Mouse (Mus musculus): ENCODE measurements around the gene Pgm2. TPM values are rescaled to one million over a fixed set of nuclear protein-coding genes. Genes with fewer than 3 reads are reported as not detected.

Pgm2 gene
- total and polyA plus RNA-seq, 3 experiments = 3.4 to 6.4 (median 5.4) TPM

DNA sequence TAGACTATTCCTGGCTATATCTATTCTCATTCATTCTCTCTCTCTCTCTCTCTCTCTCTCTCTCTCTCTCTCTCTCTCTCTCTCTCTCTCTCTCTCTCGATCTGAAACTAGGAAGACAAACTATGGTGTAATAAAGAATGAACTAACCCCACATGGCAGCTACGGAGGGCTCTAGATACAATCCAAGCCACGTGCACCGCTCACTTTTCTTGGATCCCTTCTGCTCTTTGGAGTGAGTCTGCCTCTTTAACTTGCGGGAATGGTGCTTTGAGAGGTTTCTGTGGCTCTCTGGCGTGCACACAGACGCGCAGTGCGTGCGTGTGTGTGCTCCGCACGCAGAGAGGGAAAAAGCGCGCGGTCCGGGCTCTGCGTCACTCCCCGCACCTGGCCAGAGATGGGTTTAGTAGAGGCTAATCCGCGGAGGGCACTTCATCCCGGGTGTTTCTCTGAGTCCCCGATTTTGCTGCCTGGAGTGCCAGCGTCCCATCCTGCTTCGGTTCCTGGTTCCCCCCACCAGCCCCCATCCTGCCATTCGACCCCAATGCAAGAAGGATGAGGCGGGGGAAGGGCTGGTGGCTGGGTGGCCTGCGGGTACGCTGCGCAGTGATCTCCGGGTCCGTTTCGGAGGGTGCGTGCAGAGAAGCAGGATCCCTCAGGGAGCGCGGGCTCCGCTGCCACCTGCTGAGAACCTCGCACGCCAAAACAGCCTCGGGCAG is 66.5 kb downstream of the Pgm2 start:
- Histone ChIP-seq H3K79me2 (replicated peaks; ENCODE audit: control insufficient read depth, insufficient read depth, low read length) (no peaks in the 10 kb centered on the region), H3K4me3 (peak overlapping the region; percentile 86), H3K36me3 (ENCODE audit: control insufficient read depth, insufficient read depth, low read length) (no peaks in the 10 kb centered on the region), H3K4me1 (ENCODE audit: control insufficient read depth, insufficient read depth, low read length) (peaks cover 7% of the 10 kb centered on the region), H3K27me3 (ENCODE audit: control insufficient read depth, insufficient read depth, low read length) (peaks cover 3% of the 10 kb centered on the region; the same call in 1 of the 2 replicates), H3K27ac (peak overlapping the region; percentile 73), H3K9ac (ENCODE audit: low read depth, low read length) (peak overlapping the region; percentile 78)
- WGBS = 5% methylated on average over 39 of the region's 39 CpGs
- intact Hi-C loops (cut with DNase I) = loop anchor here (5.0 kb wide), 1 partner anchor 38 kb away; no protein-coding TSS in a partner anchor
- TF ChIP-seq CTCF (IDR thresholded peaks at IDR 0.05) = no peak
- TF ChIP-seq POLR2A (IDR thresholded peaks at IDR 0.05; ENCODE audit: insufficient read depth, low read depth, low read length) = no peak
- TF ChIP-seq EP300 (IDR thresholded peaks at IDR 0.05; ENCODE audit: insufficient read depth, low read depth, low read length) = no peak
- no peak for DNase-seq

DNA sequence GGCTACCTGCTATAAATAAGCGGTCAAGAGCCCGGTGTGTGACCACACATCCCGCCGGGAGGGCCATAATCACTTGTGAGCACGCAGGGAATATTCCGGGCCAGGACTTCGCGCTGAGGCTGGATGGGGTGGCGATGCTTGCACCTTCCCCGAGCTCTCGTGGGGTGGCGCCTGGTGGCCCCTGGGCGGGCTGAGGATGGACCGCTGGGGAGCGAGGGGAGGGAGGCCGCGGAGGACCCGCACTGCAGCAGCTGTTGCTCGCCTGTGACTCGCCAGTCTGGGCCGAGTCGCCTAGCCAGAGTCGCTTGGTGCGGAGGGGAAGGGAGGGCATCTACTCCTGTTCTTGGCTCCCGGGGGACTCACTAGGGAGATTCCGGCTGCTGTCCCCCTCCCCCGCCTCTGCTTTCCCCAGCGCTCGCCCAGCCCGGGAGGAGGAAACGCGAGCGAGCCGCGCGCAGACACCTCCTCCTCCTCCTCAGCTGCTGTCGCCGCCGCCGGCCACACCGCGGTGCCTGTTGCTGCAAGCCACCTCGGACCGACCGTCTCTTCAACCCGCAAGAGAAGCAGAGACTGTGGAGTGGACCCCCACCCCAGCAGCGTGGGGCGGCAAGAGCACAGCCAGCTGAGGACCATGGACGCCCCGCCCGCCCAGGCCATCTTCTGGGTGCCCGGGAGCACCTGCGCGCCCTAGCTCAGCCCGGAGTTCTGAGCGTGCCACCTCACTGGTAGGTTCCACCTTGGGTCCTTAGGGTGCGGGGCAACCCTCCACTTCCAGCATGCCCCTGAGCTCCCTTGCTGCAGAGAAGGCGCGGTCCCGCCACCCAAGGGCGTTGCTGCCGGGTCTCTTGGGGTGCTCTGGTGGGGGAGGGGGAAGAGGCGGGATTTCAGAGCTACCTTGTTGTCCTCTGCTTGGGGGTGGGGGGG is 67.3 kb downstream of the Pgm2 start:
- Histone ChIP-seq H3K4me3 (peak overlapping the region; percentile 86), H3K27ac (peak overlapping the region; percentile 73), H3K79me2 (replicated peaks; ENCODE audit: control insufficient read depth, insufficient read depth, low read length) (no peaks in the 10 kb centered on the region), H3K4me1 (ENCODE audit: control insufficient read depth, insufficient read depth, low read length) (peaks cover 7% of the 10 kb centered on the region), H3K9ac (ENCODE audit: low read depth, low read length) (peak overlapping the region; percentile 78), H3K36me3 (ENCODE audit: control insufficient read depth, insufficient read depth, low read length) (no peaks in the 10 kb centered on the region), H3K27me3 (ENCODE audit: control insufficient read depth, insufficient read depth, low read length) (peaks cover 3% of the 10 kb centered on the region; the same call in 1 of the 2 replicates)
- peak; percentile 58 for TF ChIP-seq CTCF (IDR thresholded peaks at IDR 0.05)
- no peak for TF ChIP-seq POLR2A (IDR thresholded peaks at IDR 0.05; ENCODE audit: insufficient read depth, low read depth, low read length)
- TF ChIP-seq EP300 (IDR thresholded peaks at IDR 0.05; ENCODE audit: insufficient read depth, low read depth, low read length) = no peak
- DNase-seq = peak; percentile 79 to 82
- intact Hi-C loops (cut with DNase I) = loop anchor here (5.0 kb wide), 1 partner anchor 37 kb away; no protein-coding TSS in a partner anchor
- WGBS = under 1% methylated on average over 62 of the region's 63 CpGs

DNA sequence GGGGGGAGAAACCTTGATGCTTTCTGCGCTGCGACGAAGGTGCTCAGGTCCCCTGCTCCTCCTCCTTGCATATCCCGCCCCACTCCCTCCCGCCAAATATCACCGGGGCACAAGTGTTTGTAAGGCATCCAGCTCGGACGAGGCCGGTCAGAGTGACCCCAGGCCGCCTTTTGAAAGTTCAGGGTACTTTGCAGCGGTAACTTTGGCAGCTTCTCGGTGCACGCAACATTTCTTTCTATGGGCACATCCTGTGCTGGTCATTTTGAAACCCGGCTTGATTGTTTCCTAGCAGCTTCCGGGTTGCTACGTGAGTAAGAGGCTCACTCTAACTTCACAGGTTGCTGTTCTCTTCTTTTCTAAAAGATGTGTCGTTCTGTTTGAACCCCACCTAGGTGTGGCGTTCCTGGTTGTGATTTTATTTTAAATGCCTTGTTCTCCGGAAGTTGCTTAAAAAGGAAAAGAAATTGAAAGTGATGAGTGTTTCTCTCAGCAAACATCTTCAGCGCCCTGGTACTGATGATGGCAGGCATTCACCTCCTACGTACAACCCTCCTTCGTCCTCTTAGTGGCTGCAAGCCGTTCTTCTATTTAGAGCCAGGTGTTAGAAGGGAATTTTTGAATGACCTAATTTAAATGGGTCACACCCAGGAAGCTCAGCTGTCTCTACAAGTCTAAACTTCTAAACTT is 68.1 kb downstream of the Pgm2 start:
- intact Hi-C loops (cut with DNase I) = no loop called here
- H3K27ac ChIP-seq = peak overlapping the region; percentile 38; the same call in 1 of the 2 replicates
- no peaks in the 10 kb centered on the region for H3K36me3 ChIP-seq (ENCODE audit: control insufficient read depth, insufficient read depth, low read length)
- peak overlapping the region; percentile 73 for H3K9ac ChIP-seq (ENCODE audit: low read depth, low read length)
- peak overlapping the region; percentile 86 for H3K4me3 ChIP-seq
- TF ChIP-seq EP300 (IDR thresholded peaks at IDR 0.05; ENCODE audit: insufficient read depth, low read depth, low read length) (no peak), CTCF (IDR thresholded peaks at IDR 0.05) (no peak), POLR2A (IDR thresholded peaks at IDR 0.05; ENCODE audit: insufficient read depth, low read depth, low read length) (no peak)
- peak in 1 of 2 experiments; percentile 30 for DNase-seq
- H3K27me3 ChIP-seq (ENCODE audit: control insufficient read depth, insufficient read depth, low read length) = peaks cover 3% of the 10 kb centered on the region; the same call in 1 of the 2 replicates
- H3K4me1 ChIP-seq (ENCODE audit: control insufficient read depth, insufficient read depth, low read length) = peaks cover 7% of the 10 kb centered on the region
- under 1% methylated on average over 23 of the region's 23 CpGs for WGBS
- no peaks in the 10 kb centered on the region for H3K79me2 ChIP-seq (replicated peaks; ENCODE audit: control insufficient read depth, insufficient read depth, low read length)

DNA sequence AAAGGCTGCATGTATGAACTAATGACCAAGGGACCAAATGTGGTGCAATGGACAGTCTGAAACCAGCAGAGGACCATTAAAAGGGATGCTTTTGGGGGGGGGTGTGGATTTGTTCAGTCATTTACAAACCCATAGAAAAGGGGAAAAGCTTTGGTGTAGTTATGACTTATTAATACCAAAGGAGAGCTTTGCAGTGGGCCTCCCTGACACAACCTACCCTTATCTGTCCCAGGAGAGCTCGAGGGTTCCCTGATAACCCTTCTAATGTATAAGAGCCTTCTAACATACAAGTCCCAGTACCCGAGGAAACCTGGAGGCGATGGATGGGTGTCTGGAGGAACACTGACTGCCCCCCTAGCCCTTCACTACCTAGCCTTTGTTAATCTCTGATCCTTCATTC is 69.2 kb downstream of the Pgm2 start:
- Histone ChIP-seq H3K4me1 (ENCODE audit: control insufficient read depth, insufficient read depth, low read length) (peaks cover 2% of the 10 kb centered on the region; the same call in 1 of the 2 replicates), H3K36me3 (ENCODE audit: control insufficient read depth, insufficient read depth, low read length) (no peaks in the 10 kb centered on the region), H3K4me3 (no peak overlapping the region), H3K27ac (no peak overlapping the region), H3K79me2 (replicated peaks; ENCODE audit: control insufficient read depth, insufficient read depth, low read length) (no peaks in the 10 kb centered on the region), H3K27me3 (ENCODE audit: control insufficient read depth, insufficient read depth, low read length) (peaks cover 3% of the 10 kb centered on the region; the same call in 1 of the 2 replicates), H3K9ac (ENCODE audit: low read depth, low read length) (no peak overlapping the region)
- 70% methylated on average over 3 of the region's 3 CpGs for WGBS
- TF ChIP-seq POLR2A (IDR thresholded peaks at IDR 0.05; ENCODE audit: insufficient read depth, low read depth, low read length) = no peak
- TF ChIP-seq EP300 (IDR thresholded peaks at IDR 0.05; ENCODE audit: insufficient read depth, low read depth, low read length) = no peak
- no peak for TF ChIP-seq CTCF (IDR thresholded peaks at IDR 0.05)
- intact Hi-C loops (cut with DNase I) = no loop called here
- DNase-seq = no peak

DNA sequence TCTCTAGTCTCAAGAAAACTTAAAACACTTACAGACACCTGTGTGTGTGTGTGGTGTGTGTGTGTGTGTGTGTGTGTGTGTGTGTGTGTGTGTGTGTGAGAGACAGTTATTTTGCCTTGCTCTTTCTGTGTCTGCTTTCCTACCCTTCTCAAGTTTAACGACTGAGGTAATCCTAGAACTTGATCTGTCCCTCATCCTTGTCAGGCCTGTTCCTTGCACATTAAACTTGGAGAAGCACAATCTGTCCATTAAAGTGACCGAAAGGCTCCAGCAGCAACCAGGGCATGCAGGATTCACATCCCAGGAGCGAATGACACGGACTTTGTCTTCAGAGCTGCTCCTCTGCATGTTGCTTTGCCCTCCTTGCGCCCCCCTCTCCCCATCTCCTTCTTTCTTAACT is 69.8 kb downstream of the Pgm2 start:
- intact Hi-C loops (cut with DNase I) = no loop called here
- Histone ChIP-seq H3K79me2 (replicated peaks; ENCODE audit: control insufficient read depth, insufficient read depth, low read length) (no peaks in the 10 kb centered on the region), H3K27ac (no peak overlapping the region), H3K27me3 (ENCODE audit: control insufficient read depth, insufficient read depth, low read length) (peaks cover 3% of the 10 kb centered on the region; the same call in 1 of the 2 replicates), H3K36me3 (ENCODE audit: control insufficient read depth, insufficient read depth, low read length) (no peaks in the 10 kb centered on the region), H3K4me1 (ENCODE audit: control insufficient read depth, insufficient read depth, low read length) (peaks cover 2% of the 10 kb centered on the region; the same call in 1 of the 2 replicates), H3K9ac (ENCODE audit: low read depth, low read length) (no peak overlapping the region), H3K4me3 (no peak overlapping the region)
- TF ChIP-seq CTCF (IDR thresholded peaks at IDR 0.05) (no peak), EP300 (IDR thresholded peaks at IDR 0.05; ENCODE audit: insufficient read depth, low read depth, low read length) (no peak), POLR2A (IDR thresholded peaks at IDR 0.05; ENCODE audit: insufficient read depth, low read depth, low read length) (no peak)
- 93% methylated on average over 5 of the region's 5 CpGs for WGBS
- DNase-seq = no peak
